Mouse (Mus musculus): Measurements from ENCODE around the gene Emc6. TPM values are rescaled to one million over a fixed set of nuclear protein-coding genes. Genes with fewer than 3 reads are reported as not detected.

Emc6 gene
- 114 and 120 TPM in 2 replicates for polyA plus RNA-seq (2015; fragmentation: Nextera tagmentation; extraction: Ambion mirVana)

GRCm38 (mm10) chr11:73176608-73177508 is at the start of gene Emc6, which contains the start of gene Tax1bp3:
TSS of gene Emc6 (minus strand) at chr11:73177037.
TSS of gene Tax1bp3 (plus strand) at chr11:73177083.
- WGBS = under 1% methylated on average over 77 of the region's 81 CpGs
- no peaks in the 10 kb centered on the region for H3K27me3 ChIP-seq (replicated peaks; ENCODE audit: control insufficient read depth, insufficient read depth, low read length)
- peak; percentile 97 for ATAC-seq
- 0 out of 2 replicates have a peak, but pooled peaks cover 4% of the 10 kb centered on the region for H3K4me1 ChIP-seq (replicated peaks; ENCODE audit: control insufficient read depth, insufficient read depth, low read length)
- H3K4me3 ChIP-seq (ENCODE audit: low read depth, low read length) = peak within 1 kb of the TSS; percentile 98
- H3K36me3 ChIP-seq (ENCODE audit: control insufficient read depth, insufficient read depth) = peaks cover 13% of the 10 kb centered on the region
- peak within 1 kb of the TSS; percentile 86 for H3K4me2 ChIP-seq (replicated peaks; ENCODE audit: low read depth)
- H3K27ac ChIP-seq (ENCODE audit: low read depth, low read length) = peak within 1 kb of the TSS; percentile 95
- H3K9me3 ChIP-seq (ENCODE audit: control insufficient read depth) = no peaks in the 10 kb centered on the region
- TF ChIP-seq CTCF (IDR thresholded peaks at IDR 0.05; ENCODE audit: low read depth) = no peak
- peak within 1 kb of the TSS; percentile 88 for H3K9ac ChIP-seq (ENCODE audit: low read depth, low read length)

- ATAC-seq = no peak
- Histone ChIP-seq H3K27me3 (replicated peaks; ENCODE audit: control insufficient read depth, insufficient read depth, low read length) (no peaks in the 10 kb centered on the region), H3K4me2 (replicated peaks; ENCODE audit: low read depth) (no peak overlapping the region), H3K4me1 (replicated peaks; ENCODE audit: control insufficient read depth, insufficient read depth, low read length) (no peaks in the 10 kb centered on the region), H3K36me3 (ENCODE audit: control insufficient read depth, insufficient read depth) (no peaks in the 10 kb centered on the region; the same call in 1 of the 2 replicates), H3K27ac (ENCODE audit: low read depth, low read length) (no peak overlapping the region), H3K4me3 (ENCODE audit: low read depth, low read length) (no peak overlapping the region), H3K9me3 (ENCODE audit: control insufficient read depth) (no peaks in the 10 kb centered on the region), H3K9ac (ENCODE audit: low read depth, low read length) (no peak overlapping the region)
- no peak for TF ChIP-seq CTCF (IDR thresholded peaks at IDR 0.05; ENCODE audit: low read depth)
- whole genome bisulfite sequencing = 86% methylated on average over 6 of the region's 6 CpGs
Measured at GRCm38 (mm10) chr11:73225856-73226255, 49.0 kb upstream of the Emc6 start.

GRCm38 (mm10) chr11:73223966-73224365 is 47.1 kb upstream of the Emc6 start:
- no peak overlapping the region for H3K4me2 ChIP-seq (replicated peaks; ENCODE audit: low read depth)
- H3K4me1 ChIP-seq (replicated peaks; ENCODE audit: control insufficient read depth, insufficient read depth, low read length) = no peaks in the 10 kb centered on the region
- TF ChIP-seq CTCF (IDR thresholded peaks at IDR 0.05; ENCODE audit: low read depth) = peak; percentile 84
- WGBS = 62% methylated on average over 2 of the region's 2 CpGs
- H3K9ac ChIP-seq (ENCODE audit: low read depth, low read length) = no peak overlapping the region
- no peak overlapping the region for H3K4me3 ChIP-seq (ENCODE audit: low read depth, low read length)
- no peaks in the 10 kb centered on the region for H3K27me3 ChIP-seq (replicated peaks; ENCODE audit: control insufficient read depth, insufficient read depth, low read length)
- peak; percentile 55 for ATAC-seq
- no peaks in the 10 kb centered on the region; the same call in 1 of the 2 replicates for H3K36me3 ChIP-seq (ENCODE audit: control insufficient read depth, insufficient read depth)
- H3K27ac ChIP-seq (ENCODE audit: low read depth, low read length) = no peak overlapping the region
- H3K9me3 ChIP-seq (ENCODE audit: control insufficient read depth) = no peaks in the 10 kb centered on the region

GRCm38 (mm10) chr11:73222846-73223245 is 46.0 kb upstream of the Emc6 start:
- TF ChIP-seq CTCF (IDR thresholded peaks at IDR 0.05; ENCODE audit: low read depth) = no peak
- no peak overlapping the region for H3K9ac ChIP-seq (ENCODE audit: low read depth, low read length)

GRCm38 (mm10) chr11:73220651-73221050 is 43.8 kb upstream of the Emc6 start:
- Histone ChIP-seq H3K36me3 (ENCODE audit: control insufficient read depth, insufficient read depth) (peaks cover 12% of the 10 kb centered on the region; the same call in 1 of the 2 replicates), H3K27me3 (replicated peaks; ENCODE audit: control insufficient read depth, insufficient read depth, low read length) (no peaks in the 10 kb centered on the region), H3K4me2 (replicated peaks; ENCODE audit: low read depth) (no peak overlapping the region), H3K9ac (ENCODE audit: low read depth, low read length) (no peak overlapping the region), H3K4me3 (ENCODE audit: low read depth, low read length) (no peak overlapping the region), H3K27ac (ENCODE audit: low read depth, low read length) (no peak overlapping the region), H3K9me3 (ENCODE audit: control insufficient read depth) (no peaks in the 10 kb centered on the region), H3K4me1 (replicated peaks; ENCODE audit: control insufficient read depth, insufficient read depth, low read length) (no peaks in the 10 kb centered on the region)
- WGBS = 75% methylated on average over 1 of the region's 1 CpGs
- no peak for ATAC-seq
- no peak for TF ChIP-seq CTCF (IDR thresholded peaks at IDR 0.05; ENCODE audit: low read depth)

More at GRCm38 (mm10) chr11:73222846-73223245, 46.0 kb upstream of the Emc6 start:
- Histone ChIP-seq H3K4me1 (replicated peaks; ENCODE audit: control insufficient read depth, insufficient read depth, low read length) (no peaks in the 10 kb centered on the region), H3K27me3 (replicated peaks; ENCODE audit: control insufficient read depth, insufficient read depth, low read length) (no peaks in the 10 kb centered on the region), H3K4me3 (ENCODE audit: low read depth, low read length) (no peak overlapping the region), H3K4me2 (replicated peaks; ENCODE audit: low read depth) (no peak overlapping the region), H3K36me3 (ENCODE audit: control insufficient read depth, insufficient read depth) (no peaks in the 10 kb centered on the region; the same call in 1 of the 2 replicates), H3K27ac (ENCODE audit: low read depth, low read length) (no peak overlapping the region), H3K9me3 (ENCODE audit: control insufficient read depth) (no peaks in the 10 kb centered on the region)
- 26% methylated on average over 5 of the region's 5 CpGs for WGBS
- no peak for ATAC-seq

- Histone ChIP-seq H3K4me2 (replicated peaks; ENCODE audit: low read depth) (no peak overlapping the region), H3K9ac (ENCODE audit: low read depth, low read length) (no peak overlapping the region), H3K27ac (ENCODE audit: low read depth, low read length) (no peak overlapping the region), H3K36me3 (ENCODE audit: control insufficient read depth, insufficient read depth) (peaks cover 20% of the 10 kb centered on the region; the same call in 1 of the 2 replicates), H3K27me3 (replicated peaks; ENCODE audit: control insufficient read depth, insufficient read depth, low read length) (no peaks in the 10 kb centered on the region), H3K4me1 (replicated peaks; ENCODE audit: control insufficient read depth, insufficient read depth, low read length) (no peaks in the 10 kb centered on the region), H3K9me3 (ENCODE audit: control insufficient read depth) (no peaks in the 10 kb centered on the region), H3K4me3 (ENCODE audit: low read depth, low read length) (no peak overlapping the region)
- ATAC-seq = no peak
- peak; percentile 40 for TF ChIP-seq CTCF (IDR thresholded peaks at IDR 0.05; ENCODE audit: low read depth)
- WGBS = 56% methylated on average over 2 of the region's 2 CpGs
Measured at GRCm38 (mm10) chr11:73219671-73220070, 42.8 kb upstream of the Emc6 start.

Measured in intestine, postnatal 0 days (tissue).